Mouse (Mus musculus) spleen, postnatal 36 days (tissue): ENCODE data around the gene Trabd.

Experiments
- DNase-seq, 2 experiments: peaks; one replicate each; pipeline ENCODE4 v3.0.0; 2022; ENCODE audit warnings: low spot score in 2 of 2, mixed read lengths in 1 of 2

Gene Trabd

GRCm38 (mm10) chr15:89127364-89127940 lies 52.5 kb downstream of the Trabd start:
- DNase-seq: no peak

GRCm38 (mm10) chr15:89128382-89129350 lies 53.7 kb downstream of the Trabd start, which contains the start of gene Hdac10:
Gene Hdac10, minus strand, starts transcription at chr15:89128700.
- DNase-seq: peak; percentile 92 to 93

- no peak for DNase-seq
Observed at GRCm38 (mm10) chr15:89130245-89130644, 55.3 kb downstream of the Trabd start.

GRCm38 (mm10) chr15:89131316-89131715 lies 56.4 kb downstream of the Trabd start:
- DNase-seq: peak; percentile 87 to 91
